Mouse (Mus musculus) monocyte, adult 5-6 weeks (primary cell): ENCODE measurements around the gene Kcmf1. TPM values are rescaled to one million over a fixed set of nuclear protein-coding genes. Genes with fewer than 3 reads are reported as not detected.

Experiments
- ATAC-seq: fragments of 153-309, 156-312 bp; replicated peaks from 2 replicates; pipeline ENCODE4 v1.8.0; 2017; ENCODE audit warnings: mild to moderate bottlenecking; ENCODE audit not compliant: low TSS enrichment, insufficient number of reproducible peaks, severe bottlenecking, poor library complexity, low FRiP score
- total RNA-seq: library from RNA; stranded (forward); fragments of 200-1000, 200-491, 200-594 nt; gene quantifications from 3 replicates; pipeline ENCODE4 v1.2.3, GENCODE M21; 2017

The Kcmf1 gene
- total RNA-seq, 1 experiment from 2014 or later, result 128 TPM

DNA sequence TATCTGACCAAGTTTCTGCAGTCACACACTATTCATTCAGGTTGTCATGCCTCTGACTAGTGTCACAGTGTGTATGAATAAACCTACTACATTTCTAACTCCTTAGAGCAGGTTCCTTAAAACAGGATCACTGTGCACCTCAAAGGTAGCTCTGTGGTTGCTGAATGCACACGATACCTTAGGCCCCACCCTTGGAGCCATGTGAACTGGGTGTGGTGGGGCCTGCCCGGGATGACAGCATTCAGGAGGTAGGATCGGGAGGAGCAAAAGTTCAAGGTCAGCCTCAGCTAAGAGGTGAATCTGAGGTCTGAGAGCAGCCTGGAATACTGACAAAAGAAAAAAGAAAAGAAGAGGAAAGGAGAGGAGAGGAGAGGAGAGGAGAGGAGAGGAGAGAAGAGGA, 91.4 kb downstream of the Kcmf1 start:
- no peak for ATAC-seq

DNA sequence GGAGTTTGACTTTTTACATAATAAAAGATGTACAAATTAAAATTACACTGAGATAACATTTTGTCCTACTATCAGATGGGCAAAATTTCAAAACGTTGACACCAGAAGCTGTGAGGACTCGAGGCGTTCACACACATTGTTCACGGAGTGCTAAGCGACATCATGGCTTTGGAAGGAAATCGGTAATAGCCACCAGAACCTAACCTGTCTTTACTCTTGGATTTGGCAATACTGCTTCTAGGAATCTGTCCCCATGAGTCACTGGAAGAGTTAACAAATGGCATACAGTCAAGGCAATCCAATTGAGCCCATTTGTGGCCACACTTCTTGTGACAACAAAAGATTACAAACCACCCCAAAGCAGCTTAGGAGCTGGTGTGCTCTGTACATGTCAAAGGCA, 96.1 kb downstream of the Kcmf1 start:
- ATAC-seq, result no peak

DNA sequence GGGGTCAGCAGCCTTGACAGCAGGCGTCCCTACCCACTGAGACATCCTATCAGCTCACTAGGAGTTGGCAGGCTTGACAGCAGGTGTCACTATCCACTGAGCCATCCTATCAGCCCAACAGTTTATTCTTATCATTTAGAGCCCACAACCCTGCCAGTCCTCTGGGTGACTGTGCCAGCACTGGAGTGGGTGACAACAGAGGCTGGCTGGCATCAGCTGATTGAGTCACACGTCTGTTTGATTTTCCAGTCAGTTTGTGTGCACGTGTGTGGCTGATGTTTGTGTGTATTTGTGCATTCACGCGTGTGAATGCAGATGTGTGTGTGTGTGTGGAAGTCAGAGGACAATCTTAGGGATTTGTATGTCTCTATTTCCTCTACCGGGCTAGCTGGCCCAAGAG, 97.7 kb downstream of the Kcmf1 start:
- no peak for ATAC-seq

DNA sequence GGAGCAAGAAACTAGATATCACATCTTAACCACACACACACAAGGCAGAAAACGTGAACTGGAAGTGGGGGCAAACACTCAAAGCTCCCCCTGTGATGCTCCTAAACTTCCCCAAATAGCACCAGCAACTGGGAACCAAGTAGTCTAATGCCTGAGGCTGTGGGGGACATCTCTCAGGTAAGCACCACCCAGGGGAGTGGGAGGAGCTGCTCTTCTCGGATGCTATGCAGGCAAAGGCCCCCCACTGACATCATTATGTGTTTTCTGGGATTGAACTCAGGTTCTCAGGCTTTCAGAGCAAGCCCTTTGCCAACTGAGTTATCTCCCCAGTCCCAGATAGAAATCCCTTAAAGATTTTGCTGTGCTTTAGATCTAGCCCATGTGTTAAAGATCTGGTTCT, 99.1 kb downstream of the Kcmf1 start:
- no peak for ATAC-seq

DNA sequence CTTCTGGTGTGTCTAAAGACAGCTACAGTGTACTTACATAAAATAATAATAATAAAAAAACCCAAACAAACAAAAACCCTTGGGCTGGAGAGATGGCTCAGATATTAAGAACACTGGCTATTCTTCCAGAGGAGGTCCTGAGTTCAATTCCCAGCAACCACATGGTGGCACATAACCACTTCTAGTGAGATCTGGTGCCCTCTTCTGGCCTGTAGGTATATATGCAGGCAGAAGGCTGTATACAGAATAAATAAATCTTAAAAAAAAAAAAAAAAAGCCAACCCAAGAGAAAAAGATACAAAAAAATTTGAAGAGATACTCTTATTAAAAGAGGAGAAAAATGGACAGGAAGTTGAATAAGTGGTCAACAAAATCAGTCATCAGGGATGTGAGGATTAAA, 102.0 kb downstream of the Kcmf1 start:
- ATAC-seq, result no peak

DNA sequence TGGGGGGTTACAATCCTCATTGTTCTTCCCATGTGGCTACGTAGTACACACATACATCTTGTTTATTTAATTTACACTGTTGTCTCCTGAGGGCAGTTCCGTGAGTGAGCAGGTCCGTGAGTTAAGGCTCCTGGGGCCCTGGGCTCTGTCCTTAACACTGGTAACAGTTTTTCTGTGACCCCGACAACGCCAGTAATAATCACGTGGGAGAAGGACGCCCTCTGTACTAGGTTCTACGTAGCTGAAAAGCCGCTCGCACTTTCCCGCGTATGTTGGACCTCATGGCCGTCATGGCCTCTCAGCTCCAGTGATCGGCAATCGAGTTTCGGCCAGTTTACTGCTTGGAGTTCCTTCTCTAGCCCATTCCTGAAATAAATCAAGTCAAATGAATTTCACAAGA, 104.3 kb downstream of the Kcmf1 start:
- no peak for ATAC-seq

DNA sequence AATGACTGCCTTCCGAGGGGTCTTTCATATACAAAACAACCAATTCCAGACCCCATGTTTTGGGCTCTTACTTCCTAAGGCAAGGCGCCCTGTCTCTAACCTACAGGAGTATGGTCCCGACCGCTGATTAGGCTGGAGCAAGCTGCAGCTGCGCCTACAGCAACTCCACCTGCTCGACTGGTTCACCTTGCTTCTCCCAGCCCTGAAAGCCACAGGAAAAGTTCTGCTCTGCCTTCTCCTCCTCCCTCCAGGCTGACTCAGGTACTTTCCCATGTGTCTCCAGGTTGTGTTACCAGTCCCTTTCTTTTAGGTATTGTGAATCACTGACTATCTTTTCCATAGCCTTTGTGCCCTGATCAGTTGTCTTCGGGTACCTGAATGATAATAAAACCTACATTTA, 104.9 kb downstream of the Kcmf1 start:
- ATAC-seq, result no peak

DNA sequence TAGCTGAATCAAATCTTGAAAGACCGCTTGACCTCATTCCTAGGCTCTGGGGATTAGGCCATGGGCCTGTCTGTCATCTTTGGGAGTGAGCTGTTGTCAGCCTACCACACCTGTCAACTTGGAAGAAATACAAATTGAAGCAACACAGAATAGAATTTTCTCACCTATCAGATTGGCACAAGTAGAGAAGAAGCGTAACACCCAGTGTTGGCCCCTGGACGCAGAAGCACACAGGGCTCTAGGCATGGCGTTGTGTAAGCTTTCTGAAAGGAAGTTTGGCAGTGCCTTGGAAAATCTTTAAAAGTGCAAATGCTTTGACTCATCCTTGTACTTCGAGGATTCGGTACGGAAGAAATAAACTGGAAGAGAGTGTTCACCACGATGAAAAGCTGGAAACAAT, 107.1 kb downstream of the Kcmf1 start:
- ATAC-seq, result no peak

Other genes with a start within 250 kb of the Kcmf1 start
- not detected in 3 replicates for gene Tcf7l1, start 110.7 kb downstream of the Kcmf1 start, total RNA-seq
- 1,040 to 2,074 TPM (median 1,179 TPM) in 3 replicates for gene Tmsb10, start 58.8 kb upstream of the Kcmf1 start, total RNA-seq